Mouse (Mus musculus): Measurements from ENCODE around the gene Map3k5. TPM values are rescaled to one million over a fixed set of nuclear protein-coding genes. Genes with fewer than 3 reads are reported as not detected.

Gene Map3k5
- polyA plus RNA-seq, 1 experiment from 2014 or later, result 0.88 TPM

- Histone ChIP-seq H3K36me3 (no peaks in the 10 kb centered on the region), H3K27me3 (0 out of 2 replicates have a peak, but pooled peaks cover 5% of the 10 kb centered on the region), H3K27ac (replicated peaks) (no peak overlapping the region), H3K9me3 (no peaks in the 10 kb centered on the region), H3K9ac (replicated peaks) (no peak overlapping the region), H3K4me1 (peaks cover 8% of the 10 kb centered on the region), H3K4me2 (replicated peaks) (no peak overlapping the region), H3K4me3 (no peak overlapping the region)
- WGBS, result 57% methylated on average over 6 of the region's 6 CpGs
- ATAC-seq (replicated peaks), result no peak
Measured at GRCm38 (mm10) chr10:19938738-19939137, 4.5 kb downstream of the Map3k5 start.

- ATAC-seq (replicated peaks), result no peak
- 0 out of 2 replicates have a peak, but pooled peaks cover 5% of the 10 kb centered on the region for H3K27me3 ChIP-seq
- peaks cover 8% of the 10 kb centered on the region for H3K4me1 ChIP-seq
- no peak overlapping the region for H3K27ac ChIP-seq (replicated peaks)
- 42% methylated on average over 8 of the region's 8 CpGs for WGBS
- no peak overlapping the region for H3K9ac ChIP-seq (replicated peaks)
- no peak overlapping the region for H3K4me2 ChIP-seq (replicated peaks)
- no peaks in the 10 kb centered on the region for H3K36me3 ChIP-seq
- H3K9me3 ChIP-seq, result no peaks in the 10 kb centered on the region
- no peak overlapping the region for H3K4me3 ChIP-seq
Measured at GRCm38 (mm10) chr10:19939282-19939705, 5.0 kb downstream of the Map3k5 start.

GRCm38 (mm10) chr10:19940127-19940526 lies 5.9 kb downstream of the Map3k5 start:
- no peak for ATAC-seq (replicated peaks)
- 89% methylated on average over 7 of the region's 7 CpGs for WGBS
- 0 out of 2 replicates have a peak, but pooled peaks cover 3% of the 10 kb centered on the region for H3K27me3 ChIP-seq
- no peak overlapping the region for H3K4me2 ChIP-seq (replicated peaks)
- H3K9me3 ChIP-seq, result no peaks in the 10 kb centered on the region
- H3K27ac ChIP-seq (replicated peaks), result no peak overlapping the region
- H3K36me3 ChIP-seq, result no peaks in the 10 kb centered on the region
- peaks cover 4% of the 10 kb centered on the region for H3K4me1 ChIP-seq
- H3K4me3 ChIP-seq, result no peak overlapping the region
- no peak overlapping the region for H3K9ac ChIP-seq (replicated peaks)

- Histone ChIP-seq H3K4me3 (no peak overlapping the region), H3K9me3 (no peaks in the 10 kb centered on the region), H3K36me3 (no peaks in the 10 kb centered on the region), H3K9ac (replicated peaks) (no peak overlapping the region), H3K27ac (replicated peaks) (no peak overlapping the region), H3K4me2 (replicated peaks) (no peak overlapping the region), H3K27me3 (no peaks in the 10 kb centered on the region), H3K4me1 (no peaks in the 10 kb centered on the region; the same call in 1 of the 2 replicates)
- no peak for ATAC-seq (replicated peaks)
- 89% methylated on average over 8 of the region's 8 CpGs for WGBS
Measured at GRCm38 (mm10) chr10:19940626-19941025, 6.4 kb downstream of the Map3k5 start.

- no peaks in the 10 kb centered on the region; the same call in 1 of the 2 replicates for H3K4me1 ChIP-seq
- no peaks in the 10 kb centered on the region for H3K9me3 ChIP-seq
- no peak overlapping the region for H3K9ac ChIP-seq (replicated peaks)
- no peak for ATAC-seq (replicated peaks)
- no peak overlapping the region for H3K4me3 ChIP-seq
- no peak overlapping the region for H3K4me2 ChIP-seq (replicated peaks)
- WGBS, result 72% methylated on average over 6 of the region's 6 CpGs
- H3K27ac ChIP-seq (replicated peaks), result no peak overlapping the region
- no peaks in the 10 kb centered on the region for H3K36me3 ChIP-seq
- no peaks in the 10 kb centered on the region for H3K27me3 ChIP-seq
Measured at GRCm38 (mm10) chr10:19941063-19941462, 6.8 kb downstream of the Map3k5 start.

GRCm38 (mm10) chr10:19941914-19942313 lies 7.6 kb downstream of the Map3k5 start:
- Histone ChIP-seq H3K4me2 (replicated peaks) (no peak overlapping the region), H3K36me3 (no peaks in the 10 kb centered on the region), H3K27me3 (no peaks in the 10 kb centered on the region), H3K27ac (replicated peaks) (no peak overlapping the region), H3K9me3 (no peaks in the 10 kb centered on the region), H3K9ac (replicated peaks) (no peak overlapping the region), H3K4me3 (no peak overlapping the region), H3K4me1 (no peaks in the 10 kb centered on the region; the same call in 1 of the 2 replicates)
- no peak for ATAC-seq (replicated peaks)
- WGBS, result 81% methylated on average over 9 of the region's 9 CpGs

GRCm38 (mm10) chr10:19942621-19943020 lies 8.3 kb downstream of the Map3k5 start:
- H3K4me2 ChIP-seq (replicated peaks), result no peak overlapping the region
- H3K9me3 ChIP-seq, result no peaks in the 10 kb centered on the region
- no peak overlapping the region for H3K4me3 ChIP-seq
- 91% methylated on average over 3 of the region's 3 CpGs for WGBS
- no peaks in the 10 kb centered on the region for H3K27me3 ChIP-seq
- no peak overlapping the region for H3K9ac ChIP-seq (replicated peaks)
- no peaks in the 10 kb centered on the region for H3K36me3 ChIP-seq
- no peak overlapping the region for H3K27ac ChIP-seq (replicated peaks)
- ATAC-seq (replicated peaks), result no peak
- no peaks in the 10 kb centered on the region; the same call in 1 of the 2 replicates for H3K4me1 ChIP-seq

GRCm38 (mm10) chr10:19945651-19946050 lies 11.4 kb downstream of the Map3k5 start:
- Histone ChIP-seq H3K36me3 (no peaks in the 10 kb centered on the region), H3K27ac (replicated peaks) (no peak overlapping the region), H3K4me3 (no peak overlapping the region), H3K4me2 (replicated peaks) (no peak overlapping the region), H3K9me3 (no peaks in the 10 kb centered on the region), H3K27me3 (no peaks in the 10 kb centered on the region), H3K4me1 (no peaks in the 10 kb centered on the region), H3K9ac (replicated peaks) (no peak overlapping the region)
- no peak for ATAC-seq (replicated peaks)
- whole genome bisulfite sequencing, result 69% methylated on average over 7 of the region's 7 CpGs

GRCm38 (mm10) chr10:19946644-19947043 lies 12.4 kb downstream of the Map3k5 start:
- Histone ChIP-seq H3K27me3 (no peaks in the 10 kb centered on the region), H3K9me3 (no peaks in the 10 kb centered on the region), H3K4me3 (no peak overlapping the region), H3K36me3 (no peaks in the 10 kb centered on the region), H3K4me2 (replicated peaks) (no peak overlapping the region), H3K4me1 (no peaks in the 10 kb centered on the region), H3K9ac (replicated peaks) (no peak overlapping the region), H3K27ac (replicated peaks) (no peak overlapping the region)
- 80% methylated on average over 6 of the region's 6 CpGs for WGBS
- ATAC-seq (replicated peaks), result no peak

- no peak overlapping the region for H3K27ac ChIP-seq (replicated peaks)
- no peaks in the 10 kb centered on the region for H3K9me3 ChIP-seq
- no peak overlapping the region for H3K4me2 ChIP-seq (replicated peaks)
- no peak overlapping the region for H3K4me3 ChIP-seq
- H3K27me3 ChIP-seq, result no peaks in the 10 kb centered on the region
- H3K4me1 ChIP-seq, result no peaks in the 10 kb centered on the region
- no peak for ATAC-seq (replicated peaks)
- no peaks in the 10 kb centered on the region for H3K36me3 ChIP-seq
- H3K9ac ChIP-seq (replicated peaks), result no peak overlapping the region
- WGBS, result 93% methylated on average over 10 of the region's 10 CpGs
Measured at GRCm38 (mm10) chr10:19947441-19947840, 13.2 kb downstream of the Map3k5 start.

GRCm38 (mm10) chr10:19947901-19948300 lies 13.6 kb downstream of the Map3k5 start:
- no peaks in the 10 kb centered on the region for H3K4me1 ChIP-seq
- H3K27ac ChIP-seq (replicated peaks), result no peak overlapping the region
- no peak for ATAC-seq (replicated peaks)
- H3K9ac ChIP-seq (replicated peaks), result no peak overlapping the region
- H3K27me3 ChIP-seq, result no peaks in the 10 kb centered on the region
- no peak overlapping the region for H3K4me3 ChIP-seq
- no peak overlapping the region for H3K4me2 ChIP-seq (replicated peaks)
- no peaks in the 10 kb centered on the region for H3K36me3 ChIP-seq
- WGBS, result 95% methylated on average over 5 of the region's 5 CpGs
- H3K9me3 ChIP-seq, result no peaks in the 10 kb centered on the region

- Histone ChIP-seq H3K4me3 (no peak overlapping the region), H3K27ac (replicated peaks) (no peak overlapping the region), H3K36me3 (no peaks in the 10 kb centered on the region), H3K4me2 (replicated peaks) (no peak overlapping the region), H3K4me1 (no peaks in the 10 kb centered on the region), H3K9ac (replicated peaks) (no peak overlapping the region), H3K27me3 (no peaks in the 10 kb centered on the region), H3K9me3 (no peaks in the 10 kb centered on the region)
- no peak for ATAC-seq (replicated peaks)
- WGBS, result 94% methylated on average over 11 of the region's 11 CpGs
Measured at GRCm38 (mm10) chr10:19948381-19948780, 14.1 kb downstream of the Map3k5 start.

- H3K36me3 ChIP-seq, result no peaks in the 10 kb centered on the region
- H3K4me1 ChIP-seq, result no peaks in the 10 kb centered on the region
- no peak overlapping the region for H3K4me2 ChIP-seq (replicated peaks)
- H3K27ac ChIP-seq (replicated peaks), result no peak overlapping the region
- ATAC-seq (replicated peaks), result no peak
- no peak overlapping the region for H3K9ac ChIP-seq (replicated peaks)
- H3K9me3 ChIP-seq, result no peaks in the 10 kb centered on the region
- H3K27me3 ChIP-seq, result no peaks in the 10 kb centered on the region
- WGBS, result 79% methylated on average over 4 of the region's 4 CpGs
- H3K4me3 ChIP-seq, result no peak overlapping the region
Measured at GRCm38 (mm10) chr10:19949106-19949505, 14.8 kb downstream of the Map3k5 start.

All from forebrain, embryonic 15.5 days (tissue).